Mouse (Mus musculus) MEL (cell line): ENCODE results near the gene Kcnt2.

Source experiments
- CTCF ChIP-seq, 3 experiments: IDR thresholded peaks in 2 of 3; conservative IDR thresholded peaks in 1 of 3; 2 replicates each; pipeline ENCODE4 v1.5.1; 2011 to 2012; ENCODE audit warnings: low read length in 3 of 3, low read depth in 2 of 3, mild to moderate bottlenecking in 2 of 3, improper control_type of control experiment in 1 of 3, inconsistent platforms in 1 of 3, mixed read lengths in 1 of 3, moderate library complexity in 1 of 3; ENCODE audit not compliant: control insufficient read depth in 1 of 3, insufficient read depth in 1 of 3, poor library complexity in 1 of 3, severe bottlenecking in 1 of 3
- EP300 ChIP-seq, 2 experiments: IDR thresholded peaks; 2 replicates each; pipeline ENCODE4 v1.6.1; 2011; ENCODE audit warnings: improper control_type of control experiment in 2 of 2, low read length in 2 of 2, low read depth in 1 of 2, mild to moderate bottlenecking in 1 of 2
- GATA1 ChIP-seq: IDR thresholded peaks from 2 replicates; pipeline ENCODE4 v1.6.1; 2011; ENCODE audit warnings: low read depth, low read length, improper control_type of control experiment
- KAT2A ChIP-seq: conservative IDR thresholded peaks from 2 replicates; pipeline ENCODE4 v1.6.1; 2012; ENCODE audit warnings: low read depth, low read length, improper control_type of control experiment, inconsistent platforms
- MYC ChIP-seq: IDR thresholded peaks from 2 replicates; pipeline ENCODE4 v1.6.1; 2011; ENCODE audit warnings: low read depth, mild to moderate bottlenecking, low read length, improper control_type of control experiment, moderate library complexity
- NELFE ChIP-seq: IDR thresholded peaks from 2 replicates; pipeline ENCODE4 v1.6.1; 2011; ENCODE audit warnings: low read depth, low read length, improper control_type of control experiment
- POLR2A ChIP-seq, 2 experiments: IDR thresholded peaks; 2 replicates each; pipeline ENCODE4 v1.6.1; 2011 to 2012; ENCODE audit warnings: low read length in 2 of 2, mild to moderate bottlenecking in 2 of 2, control low read depth in 1 of 2, improper control_type of control experiment in 1 of 2, low read depth in 1 of 2, moderate library complexity in 1 of 2; ENCODE audit not compliant: control insufficient read depth in 1 of 2, insufficient read depth in 1 of 2, poor library complexity in 1 of 2
- TCF12 ChIP-seq: IDR thresholded peaks from 2 replicates; pipeline ENCODE4 v1.6.1; 2014; ENCODE audit warnings: low read depth, mild to moderate bottlenecking, inconsistent platforms, low read length, improper control_type of control experiment, moderate library complexity
- UBTF ChIP-seq: IDR thresholded peaks from 2 replicates; pipeline ENCODE4 v1.6.1; 2012; ENCODE audit warnings: low read depth, mild to moderate bottlenecking, inconsistent platforms, low read length, improper control_type of control experiment, moderate library complexity, borderline replicate concordance; ENCODE audit not compliant: insufficient read depth
- USF2 ChIP-seq, 2 experiments: IDR thresholded peaks; 2 replicates each; pipeline ENCODE4 v1.6.1; 2011 to 2012; ENCODE audit warnings: improper control_type of control experiment in 2 of 2, low read length in 2 of 2, borderline replicate concordance in 1 of 2, inconsistent platforms in 1 of 2, low read depth in 1 of 2, mild to moderate bottlenecking in 1 of 2; ENCODE audit not compliant: insufficient read depth in 1 of 2
- ZC3H11A ChIP-seq: IDR thresholded peaks from 2 replicates; pipeline ENCODE4 v1.6.1; 2012; ENCODE audit warnings: low read depth, mild to moderate bottlenecking, inconsistent platforms, low read length, improper control_type of control experiment
- ZKSCAN1 ChIP-seq: IDR thresholded peaks from 2 replicates; pipeline ENCODE4 v1.6.1; 2012; ENCODE audit warnings: low read depth, mild to moderate bottlenecking, inconsistent platforms, low read length, improper control_type of control experiment, moderate library complexity

DNA sequence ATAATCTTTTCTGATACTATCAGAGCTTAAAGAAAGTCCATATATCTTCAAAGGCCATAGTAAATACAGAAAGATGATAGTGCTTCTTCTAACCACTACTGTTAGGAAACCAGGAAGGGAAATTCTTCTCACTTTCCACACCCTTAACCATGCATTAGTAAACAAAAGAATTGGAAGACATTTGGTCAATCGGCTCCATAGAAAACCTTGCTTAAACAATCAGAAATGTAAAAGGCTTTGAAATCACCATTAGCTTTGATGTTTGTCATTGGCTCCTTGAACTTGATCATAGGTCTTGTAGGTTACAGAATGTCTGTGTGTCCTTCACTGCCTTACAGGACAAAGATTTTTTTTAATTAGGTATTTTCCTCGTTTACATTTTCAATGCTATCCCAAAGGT is 40.6 kb upstream of the Kcnt2 start:
- no peak for TF ChIP-seq TCF12
- no peak for TF ChIP-seq MYC
- TF ChIP-seq NELFE: no peak
- no peak for TF ChIP-seq POLR2A (IDR thresholded peaks at IDR 0.05; ENCODE audit: control insufficient read depth in 1 of 2, insufficient read depth in 1 of 2, low read depth in 1 of 2, low read length in 2 of 2, poor library complexity in 1 of 2)
- TF ChIP-seq EP300 (IDR thresholded peaks at IDR 0.05; ENCODE audit: low read depth in 1 of 2, low read length in 2 of 2): no peak
- no peak for TF ChIP-seq ZC3H11A
- no peak for TF ChIP-seq USF2 (IDR thresholded peaks at IDR 0.05; ENCODE audit: borderline replicate concordance in 1 of 2, insufficient read depth in 1 of 2, low read depth in 1 of 2, low read length in 2 of 2)
- no peak for TF ChIP-seq KAT2A
- TF ChIP-seq UBTF: no peak
- TF ChIP-seq GATA1: no peak
- TF ChIP-seq CTCF (IDR thresholded peaks at IDR 0.05 in 2 of 3, conservative IDR thresholded peaks at IDR 0.05 in 1 of 3; ENCODE audit: control insufficient read depth in 1 of 3, insufficient read depth in 1 of 3, low read depth in 2 of 3, low read length in 3 of 3, poor library complexity in 1 of 3, severe bottlenecking in 1 of 3): no peak
- TF ChIP-seq ZKSCAN1: no peak
